Mouse (Mus musculus) hindbrain, postnatal 0 days (tissue): Measurements from ENCODE around the gene Erich3. TPM values are rescaled to one million over a fixed set of nuclear protein-coding genes. Genes with fewer than 3 reads are reported as not detected.
A peak's percentile ranks its signal among the peaks of the same experiment; 100 is the strongest.

Experiments used
- ATAC-seq: fragments of 200-750 bp; cut with Nextera tagmentation; 2 replicates; pipeline ENCODE4 v1.8.0; 2017; ENCODE audit warnings: mild to moderate bottlenecking, moderate TSS enrichment, moderate library complexity
- DNase-seq: peaks from one replicate; pipeline ENCODE4 v3.0.0-alpha.2; 2015; ENCODE audit warnings: low spot score
- H3K27ac ChIP-seq: fragments of 300-500 bp; sonication (generic); 2 replicates; pipeline ENCODE4 v1.5.1; 2014; ENCODE audit warnings: mild to moderate bottlenecking
- H3K27me3 ChIP-seq: fragments of 300-500 bp; sonication (generic); 2 replicates; pipeline ENCODE4 v1.6.1; 2014; ENCODE audit warnings: low read length, mixed read lengths; ENCODE audit not compliant: insufficient read depth
- H3K36me3 ChIP-seq: fragments of 300-500 bp; sonication (generic); 2 replicates; pipeline ENCODE4 v1.6.1; 2014; ENCODE audit warnings: low read length, mixed read lengths; ENCODE audit not compliant: insufficient read depth
- H3K4me1 ChIP-seq: fragments of 300-500 bp; sonication (generic); 2 replicates; pipeline ENCODE4 v1.6.1; 2014; ENCODE audit warnings: antibody characterized with exemption, low read length, mixed read lengths; ENCODE audit not compliant: insufficient read depth
- H3K4me2 ChIP-seq: fragments of 300-500 bp; sonication (generic); 2 replicates; pipeline ENCODE4 v1.6.1; 2014; ENCODE audit warnings: low read depth, mild to moderate bottlenecking, low read length, moderate library complexity, mixed read lengths
- H3K4me3 ChIP-seq: fragments of 300-500 bp; sonication (generic); 2 replicates; pipeline ENCODE4 v1.5.1; 2014; ENCODE audit warnings: low read length
- H3K9ac ChIP-seq: fragments of 300-500 bp; sonication (generic); replicated peaks from 2 replicates; pipeline ENCODE4 v1.6.1; 2014; ENCODE audit warnings: mild to moderate bottlenecking, low read length, moderate library complexity, mixed read lengths
- H3K9me3 ChIP-seq: fragments of 300-500 bp; sonication (generic); 2 replicates; pipeline ENCODE4 v1.6.1; 2016; ENCODE audit warnings: low read length, mixed read lengths
- CTCF ChIP-seq: IDR thresholded peaks from 2 replicates; pipeline ENCODE4 v1.5.1; 2016; ENCODE audit warnings: antibody characterized with exemption, control low read depth, low read depth
- WGBS: fragments of 180-500 bp; shearing (Covaris S2); extraction: QIAGEN DNeasy Blood & Tissue Kit; methylation state at CpG from one replicate; pipeline ENCODE4 v1.1.7; 2014; 5-methylcytosine and 5-hydroxymethylcytosine counted together
- polyA plus RNA-seq: library from polyadenylated mRNA; unstranded; fragments of >200 nt; fragmentation: Nextera tagmentation; extraction: Ambion mirVana; gene quantifications from 2 replicates; pipeline ENCODE4 v1.2.1, GENCODE M21; 2015
- total RNA-seq: library from RNA; depleted of rRNA; stranded (reverse); fragments of >200 nt; gene quantifications from 2 replicates; pipeline ENCODE4 v1.2.3, GENCODE M21; 2014

Erich3 gene
- total and polyA plus RNA-seq, 2 experiments from 2014 or later: 2.5 to 2.7 TPM

- H3K4me1 ChIP-seq: no peaks in the 10 kb centered on the region
- H3K36me3 ChIP-seq: no peaks in the 10 kb centered on the region
- no peak for TF ChIP-seq CTCF
- ATAC-seq (no peak), DNase-seq (no peak)
- 89% methylated on average over 3 of the region's 3 CpGs for WGBS
- H3K27ac ChIP-seq: no peak overlapping the region
- no peak overlapping the region for H3K4me2 ChIP-seq
- no peak overlapping the region for H3K9ac ChIP-seq
- no peak overlapping the region for H3K4me3 ChIP-seq
- no peaks in the 10 kb centered on the region for H3K27me3 ChIP-seq
- no peaks in the 10 kb centered on the region for H3K9me3 ChIP-seq
Observed at GRCm38 (mm10) chr3:154787611-154788010, 124.0 kb downstream of the Erich3 start.

- H3K27me3 ChIP-seq: no peaks in the 10 kb centered on the region
- DNase-seq: no peak
- no peak overlapping the region for H3K4me2 ChIP-seq
- H3K4me3 ChIP-seq: no peak overlapping the region
- no peak overlapping the region for H3K27ac ChIP-seq
- no peaks in the 10 kb centered on the region for H3K4me1 ChIP-seq
- H3K36me3 ChIP-seq: no peaks in the 10 kb centered on the region
- no peaks in the 10 kb centered on the region for H3K9me3 ChIP-seq
- WGBS: 59% methylated on average over 4 of the region's 4 CpGs
- no peak for TF ChIP-seq CTCF
- H3K9ac ChIP-seq: no peak overlapping the region
- no peak for ATAC-seq
Observed at GRCm38 (mm10) chr3:154793571-154793970, 129.9 kb downstream of the Erich3 start.

DNA sequence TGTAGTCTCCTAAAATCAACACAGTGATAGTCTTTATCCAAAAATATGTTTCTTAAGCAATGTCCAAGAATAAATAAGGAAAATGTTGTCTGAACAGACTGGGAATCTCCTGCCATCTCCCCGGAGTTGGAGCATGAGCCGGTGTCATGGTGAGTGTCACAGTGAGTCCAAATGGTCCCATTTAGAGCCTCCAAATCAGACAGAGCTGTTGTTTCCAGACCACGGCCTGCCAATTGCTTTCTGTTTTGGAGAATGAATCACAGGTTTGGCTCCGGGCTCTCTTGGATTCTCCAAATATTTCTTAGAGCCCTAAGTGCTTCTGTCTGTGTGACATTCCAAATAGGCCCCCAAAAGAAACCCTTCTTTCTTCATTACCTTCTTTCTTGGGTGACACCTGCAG lies 135.1 kb downstream of the Erich3 start:
- DNase-seq: no peak
- Histone ChIP-seq H3K27me3 (no peaks in the 10 kb centered on the region), H3K27ac (no peak overlapping the region), H3K4me3 (no peak overlapping the region), H3K4me1 (0 out of 2 replicates have a peak, but pooled peaks cover 2% of the 10 kb centered on the region), H3K9me3 (no peaks in the 10 kb centered on the region), H3K4me2 (no peak overlapping the region), H3K9ac (no peak overlapping the region), H3K36me3 (no peaks in the 10 kb centered on the region)
- 74% methylated on average over 4 of the region's 4 CpGs for WGBS
- no peak for TF ChIP-seq CTCF
- no peak for ATAC-seq

DNA sequence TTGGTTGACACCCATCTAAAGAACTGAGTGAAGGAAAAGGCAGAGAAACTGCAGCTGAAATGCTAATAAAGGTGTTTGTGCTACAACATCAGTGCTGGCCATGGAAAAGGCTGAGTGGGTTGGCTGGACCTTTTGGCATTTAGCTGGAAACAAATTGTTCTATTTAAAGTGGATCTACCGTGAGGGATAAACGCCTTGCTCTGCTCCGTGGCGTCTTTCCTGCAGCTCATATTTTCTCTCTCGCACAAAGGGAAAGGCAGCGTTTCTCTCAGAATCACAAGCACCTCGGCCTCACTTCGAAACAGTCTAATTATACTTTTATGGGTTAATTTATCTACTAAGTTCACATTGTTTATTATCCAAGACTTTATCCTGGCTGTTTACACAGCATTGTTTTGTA lies 136.8 kb downstream of the Erich3 start:
- peak; percentile 22 for DNase-seq
- Histone ChIP-seq H3K9ac (no peak overlapping the region), H3K4me1 (0 out of 2 replicates have a peak, but pooled peaks cover 2% of the 10 kb centered on the region), H3K9me3 (no peaks in the 10 kb centered on the region), H3K4me2 (0 out of 2 replicates have a peak overlapping the region, but pooled peaks have one; percentile 3), H3K27me3 (no peaks in the 10 kb centered on the region), H3K27ac (peak overlapping the region; percentile 45; the same call in 1 of the 2 replicates), H3K4me3 (no peak overlapping the region), H3K36me3 (no peaks in the 10 kb centered on the region)
- no peak for ATAC-seq
- no peak for TF ChIP-seq CTCF
- 22% methylated on average over 8 of the region's 8 CpGs for WGBS

DNA sequence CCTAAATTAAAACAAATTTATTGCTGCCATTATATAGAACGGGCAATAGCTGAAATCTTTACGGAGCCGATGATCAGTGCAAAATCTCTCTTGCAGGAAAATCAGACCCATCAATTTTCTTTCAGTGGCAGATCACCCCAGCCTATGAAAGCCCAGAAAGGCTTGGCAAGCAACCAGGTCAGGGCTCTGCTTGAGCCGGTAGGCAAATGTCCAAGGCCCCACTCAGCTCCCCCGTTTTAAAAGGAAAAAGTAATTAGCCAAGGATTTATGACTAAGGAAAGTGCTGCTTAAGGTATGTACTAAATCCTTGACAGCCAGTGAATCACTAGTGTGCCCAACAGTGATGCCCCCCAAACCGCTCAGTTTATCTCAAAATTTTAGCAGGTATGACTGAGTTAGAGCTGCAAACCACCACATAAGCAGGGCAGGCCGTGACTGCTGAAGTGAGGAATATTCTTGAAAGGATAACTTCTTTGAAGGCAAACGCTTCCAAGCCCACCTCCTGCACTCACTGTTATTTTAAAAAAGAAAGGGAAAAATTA lies 137.3 kb downstream of the Erich3 start:
- Histone ChIP-seq H3K27ac (no peak overlapping the region), H3K9ac (no peak overlapping the region), H3K4me2 (0 out of 2 replicates have a peak overlapping the region, but pooled peaks have one; percentile 3), H3K27me3 (no peaks in the 10 kb centered on the region), H3K9me3 (no peaks in the 10 kb centered on the region), H3K36me3 (no peaks in the 10 kb centered on the region), H3K4me1 (0 out of 2 replicates have a peak, but pooled peaks cover 3% of the 10 kb centered on the region), H3K4me3 (no peak overlapping the region)
- ATAC-seq (no peak), DNase-seq (peak; percentile 76)
- 39% methylated on average over 8 of the region's 8 CpGs for WGBS
- TF ChIP-seq CTCF: no peak

GRCm38 (mm10) chr3:154806626-154807025 lies 143.0 kb downstream of the Erich3 start:
- Histone ChIP-seq H3K36me3 (no peaks in the 10 kb centered on the region), H3K4me2 (no peak overlapping the region), H3K4me1 (0 out of 2 replicates have a peak, but pooled peaks cover 4% of the 10 kb centered on the region), H3K27ac (peak overlapping the region; percentile 42; the same call in 1 of the 2 replicates), H3K9me3 (no peaks in the 10 kb centered on the region), H3K27me3 (no peaks in the 10 kb centered on the region), H3K9ac (peak overlapping the region; percentile 18; the same call in 1 of the 2 replicates), H3K4me3 (no peak overlapping the region)
- ATAC-seq: peak; percentile 79
- TF ChIP-seq CTCF: no peak
- 17% methylated on average over 7 of the region's 7 CpGs for WGBS
- DNase-seq: peak; percentile 72

GRCm38 (mm10) chr3:154810273-154810870 lies 146.7 kb downstream of the Erich3 start:
- Histone ChIP-seq H3K4me3 (no peak overlapping the region), H3K36me3 (no peaks in the 10 kb centered on the region), H3K27me3 (no peaks in the 10 kb centered on the region), H3K27ac (no peak overlapping the region), H3K4me2 (no peak overlapping the region), H3K4me1 (0 out of 2 replicates have a peak, but pooled peaks cover 4% of the 10 kb centered on the region), H3K9me3 (no peaks in the 10 kb centered on the region), H3K9ac (no peak overlapping the region)
- no peak for ATAC-seq
- DNase-seq: no peak
- no peak for TF ChIP-seq CTCF
- 60% methylated on average over 7 of the region's 7 CpGs for WGBS
